Mouse (Mus musculus) c-Kit-positive CD71-positive TER-119-negative erythroid progenitor cells, embryonic 14.5 days (primary cell): ENCODE data around the gene Nup93.

ENCODE experiments used
- DNase-seq: peaks from one replicate; pipeline ENCODE4 v3.0.0-alpha.2; 2013; ENCODE audit warnings: low read depth

Nup93 gene

GRCm38 (mm10) chr8:94186542-94186941 is 27.8 kb upstream of the Nup93 start:
- peak; percentile 80 for DNase-seq

GRCm38 (mm10) chr8:94187290-94188002 is 26.9 kb upstream of the Nup93 start:
- no peak for DNase-seq

DNA sequence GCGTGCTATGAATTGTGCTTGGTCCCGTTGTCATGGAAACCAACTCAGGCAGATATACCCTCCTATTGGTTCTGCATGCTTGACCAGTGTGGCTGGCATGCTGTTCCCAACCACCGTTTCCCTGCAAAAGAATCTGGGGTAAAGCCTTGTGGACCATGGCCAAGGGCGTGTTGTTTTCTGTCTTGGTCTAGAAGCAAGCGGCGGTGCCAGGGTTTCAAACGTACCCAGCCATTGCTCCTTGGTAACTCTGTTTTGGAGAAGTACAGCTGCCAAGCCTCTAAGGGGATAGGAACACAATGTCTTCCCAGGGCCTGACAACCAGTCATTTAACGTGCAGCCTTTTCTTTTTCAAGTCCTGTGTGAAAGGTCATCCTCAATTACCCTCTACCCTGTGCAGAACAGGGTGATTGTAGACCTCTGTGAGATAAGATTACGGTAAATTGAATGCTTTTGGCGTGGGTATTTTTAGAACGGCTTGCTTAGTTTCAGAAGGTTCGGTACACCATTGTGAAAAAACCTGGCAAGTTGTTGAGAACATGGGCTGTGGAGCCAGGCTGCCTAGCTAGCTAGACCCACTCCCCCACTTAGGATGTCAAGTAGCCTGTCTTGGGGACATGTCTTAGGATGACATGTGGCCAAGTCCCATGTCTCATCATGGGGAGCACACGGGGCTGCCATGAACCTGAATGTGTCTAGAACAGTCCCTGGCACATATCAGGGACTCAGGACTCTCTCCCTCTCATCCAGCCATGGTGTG is 24.9 kb upstream of the Nup93 start:
- DNase-seq, result no peak

GRCm38 (mm10) chr8:94191101-94191691 is 23.2 kb upstream of the Nup93 start:
- peak; percentile 67 for DNase-seq

DNA sequence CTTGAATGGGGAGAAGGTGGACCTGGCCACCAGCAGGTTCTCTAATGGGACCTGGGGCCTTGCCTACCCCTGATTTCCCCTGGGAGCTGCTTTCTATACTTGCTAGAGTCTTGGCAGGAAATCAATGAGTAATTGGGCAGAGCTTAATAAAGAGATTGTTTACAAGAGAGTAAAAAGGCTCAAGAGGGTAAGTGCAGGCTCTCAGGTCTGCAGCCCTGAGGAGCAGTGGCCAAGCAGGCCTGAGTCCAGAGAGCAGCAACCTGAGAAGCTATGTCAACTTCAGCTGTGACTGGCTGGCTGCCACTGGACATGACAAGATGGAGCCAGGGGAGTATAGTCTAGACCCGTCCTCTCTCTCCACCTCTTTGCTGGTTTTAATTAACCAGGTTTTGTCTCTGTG is 21.4 kb upstream of the Nup93 start:
- DNase-seq, result no peak

DNA sequence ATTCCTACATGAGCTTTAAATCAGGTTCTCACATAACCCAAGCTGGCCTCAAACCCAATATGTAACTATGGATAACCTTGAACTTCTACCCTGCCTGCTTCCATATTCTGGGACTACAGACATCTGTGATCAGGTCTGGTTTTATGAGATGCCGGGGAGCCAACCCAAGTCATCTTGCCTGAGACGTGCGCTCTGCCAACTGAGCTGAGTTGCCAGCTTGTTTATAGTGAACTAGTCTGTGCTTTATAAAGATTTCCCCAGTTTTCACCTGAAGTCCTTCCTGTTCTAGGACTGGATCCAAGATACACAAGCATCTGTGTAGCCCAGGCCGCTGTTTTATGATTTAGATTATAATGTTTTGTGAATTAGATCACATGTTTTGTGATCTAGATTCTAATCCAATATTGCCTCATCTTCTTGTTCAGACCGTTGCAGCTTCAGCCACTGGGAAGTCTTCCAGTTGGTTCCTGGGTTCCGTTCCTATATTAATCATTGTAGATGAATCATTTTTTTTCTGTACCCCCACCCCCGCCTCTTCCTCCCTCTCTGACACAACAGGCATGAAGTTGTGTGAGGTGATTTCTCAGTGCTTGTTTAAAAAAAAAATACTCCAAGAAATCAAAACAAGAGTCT is 19.7 kb upstream of the Nup93 start:
- DNase-seq, result no peak

GRCm38 (mm10) chr8:94199202-94199869 is 15.0 kb upstream of the Nup93 start:
- DNase-seq, result peak; percentile 78

GRCm38 (mm10) chr8:94204043-94204442 is 10.3 kb upstream of the Nup93 start:
- no peak for DNase-seq

DNA sequence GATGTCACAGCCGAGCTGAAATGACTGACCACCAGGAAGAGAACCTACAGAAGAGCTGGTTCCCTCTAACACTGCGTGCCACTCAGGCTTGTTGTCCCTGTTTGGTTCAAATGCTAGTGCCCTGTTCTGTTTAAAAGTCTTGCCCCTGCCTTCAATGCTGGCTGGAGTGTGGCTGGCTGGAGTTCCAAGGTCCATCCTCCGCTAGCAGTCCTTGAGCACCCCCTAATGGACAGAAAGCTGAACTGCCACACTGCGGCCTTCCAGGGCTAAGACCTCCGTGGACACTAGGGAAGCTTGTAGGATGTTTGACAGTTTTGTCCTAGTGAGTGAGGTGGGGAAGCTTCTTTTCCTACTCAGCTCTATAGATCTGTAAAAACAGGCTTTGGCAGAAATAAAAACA is 8.6 kb upstream of the Nup93 start:
- DNase-seq, result peak; percentile 64

- no peak for DNase-seq
Measured at GRCm38 (mm10) chr8:94206256-94206655, 8.1 kb upstream of the Nup93 start.

DNA sequence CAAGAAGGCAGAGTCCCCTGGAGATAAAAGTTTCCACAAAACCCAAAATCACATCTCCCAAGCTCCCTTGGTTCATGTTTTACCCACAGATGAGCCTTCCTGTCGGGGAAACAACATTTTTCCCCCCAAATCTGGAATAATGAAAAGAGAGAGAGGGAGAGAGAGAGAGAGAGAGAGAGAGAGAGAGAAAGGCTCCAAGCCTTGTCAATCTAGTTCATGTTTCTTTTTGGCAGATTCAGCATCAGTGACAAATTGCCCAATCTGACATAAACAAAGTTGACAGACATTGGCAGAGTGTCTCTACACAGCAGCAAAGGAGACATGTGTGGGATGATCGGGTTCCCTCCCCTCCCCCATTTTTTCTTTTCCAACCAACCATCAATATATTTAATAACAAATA is 6.9 kb upstream of the Nup93 start:
- DNase-seq, result no peak

DNA sequence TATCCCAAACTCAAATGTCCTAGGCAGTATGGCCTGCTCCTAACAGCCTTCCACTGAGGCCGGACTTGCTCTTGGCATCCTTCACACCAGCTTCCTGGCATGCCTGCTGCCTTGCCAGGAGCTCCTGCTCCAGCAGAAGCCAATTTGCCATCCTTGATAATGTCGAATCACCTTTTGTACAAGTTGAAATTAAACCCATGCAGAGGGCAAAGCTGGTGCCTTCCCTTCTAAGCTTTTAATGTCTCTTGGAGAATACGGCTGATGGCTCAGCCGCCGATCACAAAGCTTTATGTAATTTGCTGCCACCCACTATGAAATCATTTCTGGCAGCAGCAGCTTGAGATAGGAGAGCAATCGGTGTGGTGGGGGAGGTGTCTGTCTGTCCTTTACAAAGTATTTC is 4.7 kb upstream of the Nup93 start:
- DNase-seq, result no peak

GRCm38 (mm10) chr8:94210225-94210624 is 4.1 kb upstream of the Nup93 start:
- no peak for DNase-seq

GRCm38 (mm10) chr8:94213819-94214218 is 545 bp upstream of the Nup93 start:
- no peak for DNase-seq

GRCm38 (mm10) chr8:94227381-94227939 is 13.1 kb downstream of the Nup93 start:
- DNase-seq, result no peak

DNA sequence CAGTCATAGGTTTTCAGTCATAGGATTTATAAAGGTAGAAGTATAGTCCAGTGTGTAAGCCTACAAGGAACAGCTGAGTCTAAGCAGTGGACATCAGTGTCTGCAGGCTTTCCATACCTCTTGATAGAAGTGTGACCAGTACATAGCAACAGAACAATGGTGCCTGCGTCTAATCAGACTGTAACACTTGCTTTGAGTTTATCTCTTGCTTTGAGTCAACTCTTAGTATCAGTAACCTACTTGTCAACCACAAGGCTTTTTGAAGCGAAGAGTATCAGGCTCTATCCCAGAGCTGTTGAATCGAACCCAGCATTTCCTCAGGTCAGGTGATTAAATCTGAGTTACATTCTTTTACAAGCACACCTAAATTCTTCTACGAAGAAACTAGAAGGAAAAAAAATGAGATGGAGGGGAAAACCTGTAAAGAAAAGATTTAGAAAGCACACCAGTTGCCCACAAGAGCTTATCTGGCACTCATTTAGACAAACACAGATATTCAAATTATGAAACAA is 25.9 kb downstream of the Nup93 start:
- peak; percentile 46 for DNase-seq

- no peak for DNase-seq
Measured at GRCm38 (mm10) chr8:94249836-94250435, 35.6 kb downstream of the Nup93 start.

- no peak for DNase-seq
Measured at GRCm38 (mm10) chr8:94258881-94259280, 44.5 kb downstream of the Nup93 start.

- no peak for DNase-seq
Measured at GRCm38 (mm10) chr8:94262626-94263297, 48.4 kb downstream of the Nup93 start.

DNA sequence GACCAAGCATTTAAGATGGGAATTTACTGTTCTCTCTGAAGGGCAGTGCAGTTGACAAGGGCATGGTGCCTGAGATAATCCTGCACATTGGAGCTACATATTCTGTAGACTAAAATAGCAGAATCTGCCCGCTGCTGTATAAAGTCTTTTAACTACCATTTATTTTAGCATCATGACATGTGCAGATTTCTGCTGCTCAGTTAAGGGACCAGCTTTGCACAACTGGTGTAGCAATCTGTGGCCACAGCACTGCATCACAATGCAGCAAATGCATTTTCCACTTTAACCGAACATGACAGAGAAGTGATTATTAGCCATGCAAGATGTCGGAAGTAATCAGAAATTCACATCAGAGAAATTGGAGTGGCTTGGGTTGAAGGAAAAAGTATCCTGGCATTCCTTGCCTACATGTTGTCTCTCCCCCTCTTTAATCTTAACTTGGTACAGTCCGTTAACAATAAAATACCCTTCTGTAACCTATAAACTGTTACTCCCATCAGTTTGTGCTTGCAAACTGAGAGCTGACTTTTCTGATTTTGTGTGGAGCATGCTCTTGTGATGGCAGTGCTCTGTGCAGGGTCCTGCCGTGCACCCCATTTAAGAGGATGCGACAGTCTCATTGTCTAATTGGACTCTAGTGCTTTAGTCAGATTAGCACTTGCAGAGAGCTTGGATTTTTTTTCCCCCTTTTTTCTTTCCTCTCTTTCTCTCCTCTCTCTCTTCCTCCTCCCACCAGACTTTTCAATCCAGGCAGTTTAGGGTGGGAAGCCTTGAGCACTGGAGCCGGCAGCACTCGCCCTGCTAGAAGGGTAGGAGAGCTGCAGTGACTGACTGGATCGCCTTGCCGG is 52.2 kb downstream of the Nup93 start:
- no peak for DNase-seq
